In genomic region chr2:17996858-17997257, GRCm38 (mm10) we compare ENCODE assay signal across 20 mouse cellular contexts. TPM values are rescaled to one million over a fixed set of nuclear protein-coding genes. Genes with fewer than 3 reads are reported as not detected.
A peak's percentile ranks its signal among the peaks of the same experiment; 100 is the strongest.
DNase-seq lines count a peak whose midpoint lies in the region; TF ChIP-seq lines count a peak whose summit lies in the region.
"Had no signal": no experiment of that assay in that cellular context is flagged by ENCODE, and none has a peak within 500 bp of the region (broad histone marks: within the 10 kb centered on the region; RNA-seq: fewer than 3 reads in every experiment).

Gene H2al2a, minus strand, starts transcription at chr2:17996958.

- no peaks in the 10 kb centered on the region for H3K4me1 ChIP-seq in testis, adult 2 months (ENCODE audit: control insufficient read depth, insufficient read depth, low read length)

- no peaks in the 10 kb centered on the region for H3K27me3 ChIP-seq in testis, adult 2 months (ENCODE audit: control insufficient read depth, insufficient read depth, low read length)
- H3K27me3 ChIP-seq: CH12.LX, Patski had no signal

- H3K36me3 ChIP-seq in testis, adult 2 months (ENCODE audit: control insufficient read depth, insufficient read depth, low read length) = no peaks in the 10 kb centered on the region
- H3K36me3 ChIP-seq: G1E had no signal

- H3K27ac ChIP-seq in testis, adult 2 months (ENCODE audit: control insufficient read depth, insufficient read depth, low read depth, low read length) = no peak within 1 kb of the TSS

- no peak for DNase-seq in testis, postnatal 10 days (ENCODE audit: low spot score)
- DNase-seq: adrenal gland, adult 2 months; adrenal gland, adult 8-10 months; adrenal gland, postnatal 10 days; adrenal gland, postnatal 14 days; adrenal gland, postnatal 25 days; adrenal gland, postnatal 36 days; B cell, adult 2 months; cerebellum, adult 11 months; cerebellum, adult 11-12 months; cerebellum, adult 18-20 months; cerebellum, adult 2 months had no signal

- peak within 1 kb of the TSS; percentile 36 for H3K4me3 ChIP-seq in testis, adult 2 months (ENCODE audit: control insufficient read depth, low read depth, low read length)

- TF ChIP-seq POLR2A in testis, adult 2 months (IDR thresholded peaks at IDR 0.05; ENCODE audit: control insufficient read depth, low read depth, low read length) = no peak; the same call in 1 of the 2 replicates

- TF ChIP-seq CTCF in testis, adult 2 months (IDR thresholded peaks at IDR 0.05; ENCODE audit: control insufficient read depth, insufficient read depth, insufficient replicate concordance, low read depth, low read length) = no peak

RNA-seq across cellular contexts. Expression of gene H2al2a, which starts in this region (rescaled TPM):
- polyA plus RNA-seq in testis, adult 2 months (2012; rRNA removed) = 553 and 559 TPM in 2 replicates
- polyA plus RNA-seq: activated CD4-positive, CD25-positive, alpha-beta regulatory T cell, adult 4 months; adrenal gland, adult 2 months; brain, embryonic 14.5 days; C2C12; CD4-positive, CD25-positive, alpha-beta regulatory T cell, adult 4 months; cerebellum, adult 2 months; G1E; Patski had no signal
